In genomic region chr1:89926583-89927060, GRCm38 (mm10) we compare ENCODE assay signal across 11 mouse cellular contexts. TPM values are rescaled to one million over a fixed set of nuclear protein-coding genes. Genes with fewer than 3 reads are reported as not detected.
DNase-seq lines count a peak whose midpoint lies in the region; ATAC-seq and TF ChIP-seq lines count a peak whose summit lies in the region.
"Had no signal": no experiment of that assay in that cellular context is flagged by ENCODE, and none has a peak within 500 bp of the region (broad histone marks: within the 10 kb centered on the region; RNA-seq: fewer than 3 reads in every experiment).

No protein-coding gene starts in this region.

- H3K4me1 ChIP-seq in heart, embryonic 15.5 days (replicated peaks): peaks cover 52% of the 10 kb centered on the region
- no peaks in the 10 kb centered on the region for H3K4me1 ChIP-seq in G1E (ENCODE audit: insufficient read depth, low read depth, low read length)
- peaks cover 92% of the 10 kb centered on the region for H3K4me1 ChIP-seq in hindbrain, embryonic 13.5 days (replicated peaks)
- peaks cover 11% of the 10 kb centered on the region for H3K4me1 ChIP-seq in liver, postnatal 0 days (ENCODE audit: insufficient read depth)

- H3K27ac ChIP-seq in heart, embryonic 15.5 days: no peak overlapping the region
- peak overlapping the region; percentile 69 for H3K27ac ChIP-seq in hindbrain, embryonic 13.5 days
- no peak overlapping the region for H3K27ac ChIP-seq in liver, postnatal 0 days (ENCODE audit: low read depth)

- no peak for ATAC-seq in heart, embryonic 15.5 days (replicated peaks; ENCODE audit: insufficient number of reproducible peaks, insufficient read depth, low FRiP score, low read depth)
- ATAC-seq in G1E (ENCODE audit: extremely low read depth, insufficient number of reproducible peaks, low FRiP score, poor library complexity, severe bottlenecking): no peak
- no peak for ATAC-seq in hindbrain, embryonic 13.5 days (ENCODE audit: low FRiP score)
- no peak for ATAC-seq in liver, postnatal 0 days

- DNase-seq in heart, adult 9 months (ENCODE audit: low spot score in 2 of 2): no peak
- no peak for DNase-seq in G1E (ENCODE audit: low spot score)
- no peak for DNase-seq in liver, postnatal 0 days
- DNase-seq in layer of hippocampus, postnatal 14 days (ENCODE audit: low spot score in 2 of 2): no peak
- DNase-seq in frontal cortex, postnatal 10 days (ENCODE audit: low spot score in 2 of 2): no peak
- no peak for DNase-seq in frontal cortex, postnatal 14 days (ENCODE audit: low spot score in 2 of 2)
- DNase-seq: kidney, adult 18-20 months; left cerebral cortex, postnatal 4 days had no signal

- 19% methylated on average over 9 of the region's 9 CpGs for WGBS in heart, embryonic 15.5 days
- 12% methylated on average over 9 of the region's 9 CpGs for WGBS in hindbrain, embryonic 13.5 days
- WGBS in liver, postnatal 0 days (ENCODE audit: insufficient replicate concordance): 26% methylated on average over 9 of the region's 9 CpGs

- TF ChIP-seq CTCF in G1E (IDR thresholded peaks at IDR 0.05; ENCODE audit: low read depth, low read length): no peak
- no peak for TF ChIP-seq CTCF in liver, postnatal 0 days (IDR thresholded peaks at IDR 0.05; ENCODE audit: low read depth)

- no peak for TF ChIP-seq EP300 in liver, postnatal 0 days (IDR thresholded peaks at IDR 0.05; ENCODE audit: low read depth)

- no peaks in the 10 kb centered on the region for H3K36me3 ChIP-seq in heart, embryonic 15.5 days
- H3K36me3 ChIP-seq in G1E (replicated peaks): no peaks in the 10 kb centered on the region
- no peaks in the 10 kb centered on the region for H3K36me3 ChIP-seq in hindbrain, embryonic 13.5 days
- no peaks in the 10 kb centered on the region for H3K36me3 ChIP-seq in liver, postnatal 0 days (replicated peaks; ENCODE audit: insufficient read depth, low read length)

- H3K4me2 ChIP-seq in heart, embryonic 15.5 days: peak overlapping the region; percentile 66
- H3K4me2 ChIP-seq in hindbrain, embryonic 13.5 days: peak overlapping the region; percentile 64
- peak overlapping the region; percentile 53; the same call in 1 of the 2 replicates for H3K4me2 ChIP-seq in liver, postnatal 0 days (ENCODE audit: low read depth, low read length)

- peaks cover 99% of the 10 kb centered on the region for H3K27me3 ChIP-seq in heart, embryonic 15.5 days
- no peaks in the 10 kb centered on the region for H3K27me3 ChIP-seq in G1E (ENCODE audit: insufficient read depth, low read length)
- peaks cover 94% of the 10 kb centered on the region for H3K27me3 ChIP-seq in hindbrain, embryonic 13.5 days
- peaks cover 100% of the 10 kb centered on the region for H3K27me3 ChIP-seq in liver, postnatal 0 days (ENCODE audit: insufficient read depth, low read length)
- H3K27me3 ChIP-seq: CH12.LX had no signal

- no peak overlapping the region for H3K9ac ChIP-seq in heart, embryonic 15.5 days
- peak overlapping the region; percentile 82 for H3K9ac ChIP-seq in hindbrain, embryonic 13.5 days
- H3K9ac ChIP-seq in liver, postnatal 0 days (replicated peaks): no peak overlapping the region

- H3K9me3 ChIP-seq in heart, embryonic 15.5 days (replicated peaks): no peaks in the 10 kb centered on the region
- H3K9me3 ChIP-seq in G1E (replicated peaks): peaks cover 97% of the 10 kb centered on the region
- H3K9me3 ChIP-seq in hindbrain, embryonic 13.5 days: no peaks in the 10 kb centered on the region
- no peaks in the 10 kb centered on the region for H3K9me3 ChIP-seq in liver, postnatal 0 days (ENCODE audit: low read length)

- H3K4me3 ChIP-seq in heart, embryonic 15.5 days: peak overlapping the region; percentile 37
- H3K4me3 ChIP-seq in G1E (ENCODE audit: low read depth, low read length): peak overlapping the region; percentile 4; the same call in 1 of the 2 replicates
- H3K4me3 ChIP-seq in hindbrain, embryonic 13.5 days: peak overlapping the region; percentile 47
- H3K4me3 ChIP-seq in liver, postnatal 0 days (ENCODE audit: low read depth, low read length): no peak overlapping the region

RNA-seq across cellular contexts. Expression of gene Gbx2, which starts 4.4 kb away (rescaled TPM):
- polyA plus RNA-seq in heart, embryonic 15.5 days (2015; fragmentation: Nextera tagmentation; extraction: Ambion mirVana): 0.11 TPM in 1 of 2 replicates, not detected in the other
- not detected in 2 replicates for total RNA-seq in G1E (2014; fragmentation: Nextera tagmentation)
- 0.27 TPM in 1 of 2 replicates, not detected in the other for total RNA-seq in G1E (2017)
- not detected in 2 replicates for polyA plus RNA-seq in G1E (2012)
- polyA plus RNA-seq in hindbrain, embryonic 13.5 days (2015; fragmentation: Nextera tagmentation; extraction: Ambion mirVana): 54.7 TPM in 2 replicates
- 0.52 and 0.57 TPM in 2 replicates for polyA plus RNA-seq in liver, postnatal 0 days (2015; fragmentation: Nextera tagmentation; extraction: Ambion mirVana)
- under 1 TPM in 1 of 2 experiments, not detected in 1; 0.14 TPM for total RNA-seq in layer of hippocampus, postnatal 14 days (2021)
- total RNA-seq: CH12.LX had no signal

Comparison
In these comparisons a context has a peak if more than half of its experiments do, and no peak if none do; other contexts are left out.
1. RNA of gene Gbx2, which starts 4.4 kb away (polyA plus RNA-seq): 54.7 TPM in hindbrain, embryonic 13.5 days; 0.52 to 0.57 TPM in liver, postnatal 0 days, 0.11 TPM in heart, embryonic 15.5 days and not detected in G1E; every median in the first group is over 10 times any median in the second.
2. Peak in every context shown above with its lines, with median percentiles within 50 percentile points of each other: H3K4me2 ChIP-seq.